Mouse (Mus musculus) ovary, adult 2 months (tissue): ENCODE measurements around the gene Inpp5k. TPM values are rescaled to one million over a fixed set of nuclear protein-coding genes. Genes with fewer than 3 reads are reported as not detected.

Experiments used
- polyA plus RNA-seq: library from polyadenylated mRNA; depleted of rRNA; stranded (reverse); fragments of >200 nt; gene quantifications from 2 replicates; pipeline ENCODE4 v1.2.3, GENCODE M21; 2012; rRNA removed

Gene Inpp5k
- 48.6 and 66.3 TPM in 2 replicates for polyA plus RNA-seq

GRCm38 (mm10) chr11:75630645-75631229 lies at the start of gene Inpp5k:
Gene Inpp5k (plus strand): TSS chr11:75630988.

DNA sequence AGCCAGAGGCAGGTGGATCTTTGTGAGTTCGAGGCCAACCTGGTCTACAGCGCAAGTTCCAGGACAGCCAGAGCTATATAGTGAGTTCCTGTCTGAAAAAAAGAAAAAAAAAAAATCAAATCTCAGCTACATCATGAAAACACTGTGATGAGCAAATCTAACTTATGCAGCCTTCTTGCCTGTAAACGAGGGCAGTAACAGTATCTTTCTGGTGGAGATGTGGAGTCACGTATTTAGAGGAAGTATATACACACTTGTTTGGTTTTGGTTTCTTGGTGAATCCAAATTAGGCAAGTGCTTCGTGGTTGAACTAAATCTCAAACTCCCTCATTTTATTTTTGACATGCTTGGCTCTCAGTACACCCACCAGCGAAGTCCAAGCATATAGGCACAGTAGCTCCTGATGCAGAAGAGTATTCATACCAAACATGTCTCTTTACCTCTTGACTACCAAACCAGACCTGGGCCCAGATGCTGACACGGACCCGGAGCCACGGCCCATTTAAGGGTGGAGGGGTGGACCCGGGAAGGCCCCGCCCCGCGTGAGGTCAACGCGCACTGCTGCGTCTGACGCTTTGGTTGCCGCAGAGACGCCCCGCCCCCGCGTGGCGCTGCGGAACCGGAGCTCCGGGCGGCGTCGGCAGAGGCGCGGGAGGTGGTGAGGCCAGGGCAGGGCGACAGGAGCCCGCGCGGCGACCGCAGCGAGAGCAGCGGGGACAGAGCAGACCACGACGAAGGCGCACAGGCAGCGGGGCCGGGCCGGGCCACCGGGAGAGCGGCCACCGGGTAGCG lies 43.1 kb upstream of the Inpp5k start, which contains the start of gene Pitpna:
Pitpna (plus strand) TSS at position 605 of the 792 bp plus-strand sequence.

GRCm38 (mm10) chr11:75650311-75650710 lies 19.5 kb downstream of the Inpp5k start, which contains the start of gene Myo1c:
Gene Myo1c (plus strand): TSS chr11:75650504.

DNA sequence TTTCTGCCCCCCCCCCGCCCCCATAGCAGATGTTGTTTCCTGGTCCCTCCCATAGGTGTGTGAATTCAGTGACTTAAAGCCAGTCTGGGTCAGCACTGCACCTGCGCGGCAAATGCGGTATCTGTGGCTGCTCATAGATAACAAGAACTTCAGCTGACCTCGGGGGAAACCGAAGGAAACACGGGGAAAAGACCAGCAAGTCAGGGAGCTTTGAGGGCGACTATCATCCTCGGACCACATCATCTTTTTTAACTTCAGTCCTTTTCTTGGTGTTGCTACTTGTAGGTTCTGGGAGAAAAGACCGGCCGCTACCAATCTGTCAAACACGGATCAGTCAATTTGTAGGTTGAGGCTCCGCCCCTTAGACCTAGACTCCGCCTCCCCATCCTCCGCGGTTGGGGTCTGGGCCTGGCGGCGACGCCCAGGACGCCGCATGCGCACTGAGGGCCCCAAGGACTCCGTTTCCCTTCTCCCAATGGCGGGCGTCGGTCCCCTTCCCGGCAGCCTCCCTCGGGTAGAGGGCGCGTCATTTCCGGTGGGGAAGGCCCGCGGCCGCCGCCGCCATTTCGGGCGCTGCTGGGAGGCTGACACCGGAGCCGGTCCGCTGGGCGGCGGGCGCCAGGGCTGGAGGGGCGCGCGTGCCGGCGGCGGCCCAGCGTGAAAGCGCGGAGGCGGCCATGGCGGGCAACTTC lies 48.1 kb downstream of the Inpp5k start, which contains the start of gene Crk:
Crk (plus strand) TSS at position 513 of the 692 bp plus-strand sequence.

Other genes with a start within 250 kb of the Inpp5k start
- 367 and 447 TPM in 2 replicates for gene Serpinf1, start 208.3 kb upstream of the Inpp5k start, polyA plus RNA-seq
- 0.95 and 1.9 TPM in 2 replicates for gene Serpinf2, start 191.4 kb upstream of the Inpp5k start, polyA plus RNA-seq
- 23.6 and 26.6 TPM in 2 replicates for gene Wdr81, start 176.3 kb upstream of the Inpp5k start, polyA plus RNA-seq
- gene Tlcd2, start 169.3 kb upstream of the Inpp5k start, polyA plus RNA-seq: 30.6 and 38.9 TPM in 2 replicates
- 85.3 and 112 TPM in 2 replicates for gene Prpf8, start 144.2 kb upstream of the Inpp5k start, polyA plus RNA-seq
- 3.0 and 3.9 TPM in 2 replicates for gene Rilp, start 120.9 kb upstream of the Inpp5k start, polyA plus RNA-seq
- gene Scarf1, start 117.4 kb upstream of the Inpp5k start, polyA plus RNA-seq: 20.2 and 25.3 TPM in 2 replicates
- 36.2 and 37.0 TPM in 2 replicates for gene Slc43a2, start 99.3 kb upstream of the Inpp5k start, polyA plus RNA-seq
- 48.4 and 54.3 TPM in 2 replicates for gene Pitpna, start 42.9 kb upstream of the Inpp5k start, polyA plus RNA-seq
- 94.1 and 98.0 TPM in 2 replicates for gene Myo1c, start 19.5 kb downstream of the Inpp5k start, polyA plus RNA-seq
- gene Crk, start 48.3 kb downstream of the Inpp5k start, polyA plus RNA-seq: 112 and 267 TPM in 2 replicates
- 85.6 and 87.0 TPM in 2 replicates for gene Ywhae, start 101.9 kb downstream of the Inpp5k start, polyA plus RNA-seq
- 12.7 and 13.3 TPM in 2 replicates for gene Doc2b, start 165.1 kb downstream of the Inpp5k start, polyA plus RNA-seq